Mouse (Mus musculus) urinary bladder, postnatal 25 days (tissue): Measurements from ENCODE around the gene Plppr3.

Source experiments
- DNase-seq: peaks from one replicate; pipeline ENCODE4 v3.0.0; 2022; ENCODE audit warnings: low spot score

Plppr3 gene

GRCm38 (mm10) chr10:79852107-79852789 is 22.2 kb downstream of the Plppr3 start:
- no peak for DNase-seq

DNA sequence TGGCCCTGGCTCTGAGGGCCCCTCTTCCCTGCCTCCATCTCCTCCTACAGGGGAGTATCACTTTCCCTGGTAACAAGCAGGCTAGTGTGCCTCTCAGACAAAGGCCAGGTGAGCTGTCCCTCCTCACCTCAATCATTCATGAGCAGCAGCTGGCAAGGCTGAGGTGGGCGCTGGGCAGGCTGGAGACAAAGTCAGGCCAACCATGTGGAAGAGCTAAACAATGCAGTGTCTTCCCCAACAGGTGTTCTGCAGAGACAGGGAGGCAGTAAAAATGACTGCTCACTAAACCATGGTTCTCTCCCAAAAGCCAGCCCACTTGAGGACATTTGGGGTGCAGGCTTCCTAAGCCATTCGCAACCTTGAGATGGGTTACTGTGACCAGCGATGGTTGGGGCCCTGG is 22.8 kb downstream of the Plppr3 start:
- DNase-seq, result no peak

DNA sequence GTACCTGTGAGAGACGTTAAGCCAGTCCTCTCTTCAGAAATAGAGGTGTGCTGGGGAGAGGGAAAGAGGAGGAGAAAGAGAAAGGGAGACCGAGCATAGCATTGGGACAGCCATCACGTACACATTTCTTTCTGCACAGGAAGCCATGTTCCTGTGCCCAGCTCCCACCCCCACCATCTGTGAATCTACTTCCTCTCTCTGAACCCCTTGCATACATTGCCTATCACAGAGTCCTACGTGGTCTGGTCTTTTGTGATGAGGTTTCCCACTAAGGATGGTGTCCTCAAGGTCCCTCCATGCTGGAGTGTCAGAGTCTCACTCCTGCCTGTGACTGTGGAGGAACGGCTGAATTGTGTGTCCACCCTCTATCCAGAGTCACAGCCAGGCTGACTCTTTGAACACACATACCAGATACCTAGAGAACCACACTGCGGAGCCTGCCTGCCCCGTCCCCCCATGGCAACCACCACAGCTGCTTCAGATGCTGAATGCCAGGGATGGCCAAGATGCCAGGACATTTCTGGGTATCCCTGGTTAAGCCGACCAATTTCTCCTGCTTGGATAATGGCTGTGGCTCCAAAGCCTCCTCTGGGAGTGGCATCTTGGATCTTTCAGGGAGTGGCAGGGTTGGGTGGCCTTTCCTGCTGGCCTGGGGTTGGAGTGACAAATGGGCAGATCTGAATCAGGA is 24.3 kb downstream of the Plppr3 start:
- no peak for DNase-seq

DNA sequence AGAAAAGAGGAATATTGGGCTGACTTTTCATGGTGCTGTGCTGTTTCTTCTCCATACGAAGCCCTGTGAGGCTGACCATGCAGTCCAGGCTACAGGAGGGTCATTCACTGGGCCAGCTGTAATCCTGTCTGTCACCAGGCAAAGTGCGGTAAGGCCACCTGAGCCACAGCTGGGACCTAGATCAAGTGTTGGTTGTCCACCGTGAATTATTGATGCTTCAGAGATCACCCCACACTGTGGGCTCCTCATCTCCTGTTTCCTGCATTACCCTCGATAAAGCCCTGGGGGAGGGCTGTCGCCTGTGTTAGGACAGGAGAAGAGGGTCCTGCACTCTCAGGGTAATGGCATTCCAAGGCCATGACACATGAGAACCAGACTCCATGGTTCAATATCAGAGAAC is 27.9 kb downstream of the Plppr3 start:
- DNase-seq, result no peak

- no peak for DNase-seq
Observed at GRCm38 (mm10) chr10:79843476-79843875, 31.0 kb downstream of the Plppr3 start.

DNA sequence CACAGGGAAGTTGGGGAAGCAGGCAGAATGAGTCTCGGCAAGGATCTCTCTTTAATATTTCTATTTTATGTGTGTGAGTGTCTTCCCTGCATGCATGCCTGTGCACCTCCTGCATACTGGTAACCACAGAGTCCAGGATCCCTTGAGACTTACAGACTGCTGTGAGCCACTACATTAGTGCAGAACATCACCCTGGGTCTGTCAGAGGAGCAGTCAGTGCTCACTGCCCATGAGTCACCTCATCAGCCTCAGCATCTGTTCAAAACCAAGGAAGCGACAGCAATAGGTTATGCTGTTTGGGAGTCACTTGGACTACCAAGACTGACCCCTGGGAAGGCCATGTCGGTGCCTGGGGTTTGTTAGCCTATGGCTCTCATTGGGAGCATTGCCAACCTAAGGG is 32.1 kb downstream of the Plppr3 start:
- no peak for DNase-seq

DNA sequence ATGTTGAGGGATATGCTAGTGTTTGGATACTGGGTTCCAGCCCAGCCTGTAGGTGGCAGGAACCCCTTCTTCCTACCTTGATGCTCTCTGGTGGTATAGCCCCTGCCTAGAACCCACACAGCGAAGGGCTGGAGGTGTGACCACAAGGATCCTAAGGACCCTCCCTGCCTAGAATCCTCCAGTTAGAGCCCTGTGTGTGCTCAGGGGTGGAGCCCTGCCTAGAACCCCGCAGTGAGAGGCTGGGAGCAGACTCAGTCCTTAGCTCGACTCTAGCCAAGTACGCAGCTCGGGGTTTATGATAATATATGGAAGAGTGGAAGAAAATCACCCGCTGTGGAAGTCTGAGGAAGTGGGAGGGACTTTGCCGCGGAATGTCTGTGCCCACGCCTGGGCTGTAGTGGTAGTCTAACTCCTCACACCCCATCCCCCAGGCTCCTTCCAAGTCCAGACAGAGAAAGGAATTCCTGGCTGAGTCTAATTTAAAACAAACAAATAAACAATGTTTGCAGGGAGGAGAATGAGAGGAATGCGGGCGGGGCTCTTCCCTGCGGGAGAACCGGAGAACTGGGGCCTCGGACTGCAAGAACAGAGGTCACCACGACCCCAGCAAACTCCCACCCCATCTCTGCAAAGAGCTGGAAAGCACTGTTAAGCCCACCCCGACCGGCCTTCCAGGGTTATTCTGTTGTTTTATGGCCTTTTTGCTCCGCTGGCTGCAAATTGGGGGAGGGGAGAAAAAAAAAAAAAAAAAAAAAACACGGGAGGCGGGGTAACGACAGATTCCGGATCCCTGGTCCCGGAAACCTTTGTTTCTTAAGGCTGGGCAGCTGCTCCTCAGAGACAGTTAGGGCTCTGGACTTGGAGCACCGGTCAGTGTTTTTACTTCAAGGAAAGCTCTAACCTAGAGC is 33.5 kb downstream of the Plppr3 start:
- peak; percentile 54 for DNase-seq

DNA sequence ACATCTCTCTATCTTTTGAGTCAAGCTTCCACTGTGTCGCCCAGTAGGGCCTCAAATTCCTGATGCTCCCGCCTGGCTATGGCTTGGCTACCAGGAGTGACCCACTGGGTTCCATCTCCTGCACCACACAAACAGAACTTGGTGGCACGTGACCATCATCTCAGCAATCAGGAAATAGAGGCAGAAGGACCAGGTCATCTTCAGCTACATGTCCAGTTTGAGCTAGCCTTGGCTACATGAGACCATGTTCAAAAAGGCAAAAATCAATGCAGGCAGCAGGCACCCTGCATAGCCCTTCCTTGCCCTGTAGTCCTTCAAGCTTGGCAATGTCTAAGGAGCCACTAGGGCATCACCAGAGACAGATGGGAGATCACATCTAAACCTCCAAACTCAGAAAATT is 34.3 kb downstream of the Plppr3 start:
- DNase-seq, result no peak

DNA sequence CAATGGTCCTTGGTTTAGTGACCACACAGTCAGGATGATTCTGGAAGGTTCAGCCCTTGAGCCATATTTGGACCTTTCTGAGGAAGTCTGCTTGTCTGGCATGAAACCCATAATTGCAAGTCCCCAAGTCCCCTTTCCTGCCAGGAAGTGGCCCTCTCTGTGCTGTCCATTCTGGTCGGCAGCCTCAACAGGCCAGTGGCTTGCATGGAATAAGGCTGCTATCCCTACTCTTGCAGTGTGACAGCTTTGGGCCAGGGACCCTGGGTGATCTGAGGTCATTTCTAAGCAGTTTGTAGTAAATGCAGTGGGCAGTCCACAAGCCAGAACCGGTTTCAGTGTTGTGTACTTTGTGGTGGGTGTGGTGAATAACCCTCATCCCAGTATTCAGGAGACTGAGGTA is 36.3 kb downstream of the Plppr3 start:
- DNase-seq, result no peak

GRCm38 (mm10) chr10:79836918-79837317 is 37.5 kb downstream of the Plppr3 start:
- no peak for DNase-seq

- peak; percentile 78 for DNase-seq
Observed at GRCm38 (mm10) chr10:79834769-79835398, 39.5 kb downstream of the Plppr3 start.

GRCm38 (mm10) chr10:79832786-79833181 is 41.6 kb downstream of the Plppr3 start:
- DNase-seq, result no peak

- DNase-seq, result no peak
Observed at GRCm38 (mm10) chr10:79832026-79832785, 42.2 kb downstream of the Plppr3 start.

GRCm38 (mm10) chr10:79831583-79831982 is 42.9 kb downstream of the Plppr3 start:
- no peak for DNase-seq

DNA sequence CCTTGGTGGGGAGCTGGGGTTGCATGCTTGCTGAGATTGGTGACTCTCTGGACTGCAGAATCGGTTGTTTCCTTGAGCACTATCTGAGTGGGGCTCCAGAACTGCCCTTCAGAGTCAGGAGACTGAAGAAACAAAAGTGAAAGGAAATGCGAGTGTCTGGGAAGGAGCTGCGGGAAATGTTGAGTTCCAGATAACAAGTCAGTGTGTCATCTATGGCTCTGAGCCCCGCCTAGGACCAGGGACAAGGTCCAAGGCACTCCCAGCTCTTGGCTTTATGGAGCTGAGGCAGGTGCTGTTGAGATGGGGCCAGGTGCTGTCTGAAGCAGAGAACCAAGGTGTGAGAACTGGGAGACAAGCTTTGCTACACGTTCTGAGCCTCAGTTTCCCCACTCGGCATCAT is 50.0 kb downstream of the Plppr3 start:
- no peak for DNase-seq

DNA sequence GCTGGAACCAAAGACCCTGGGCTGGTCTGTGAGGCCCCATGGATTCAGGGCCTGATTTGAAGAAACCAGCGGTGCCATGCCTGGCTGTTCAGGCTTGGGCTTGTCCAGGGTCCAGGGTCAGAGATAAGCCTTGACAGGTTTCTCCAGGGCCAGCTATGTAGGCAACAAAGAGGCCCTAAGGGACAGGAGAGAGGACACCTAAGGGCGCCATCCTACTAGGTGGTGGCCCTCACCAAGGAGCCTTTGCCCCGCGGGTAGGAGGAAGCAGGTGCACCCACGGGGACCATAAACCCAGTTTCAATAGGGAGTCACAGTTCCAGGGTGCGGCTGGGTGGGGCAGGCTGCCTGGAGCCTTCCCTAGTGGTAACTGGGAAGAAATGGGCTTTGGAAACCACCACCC is 51.4 kb downstream of the Plppr3 start:
- DNase-seq, result no peak

DNA sequence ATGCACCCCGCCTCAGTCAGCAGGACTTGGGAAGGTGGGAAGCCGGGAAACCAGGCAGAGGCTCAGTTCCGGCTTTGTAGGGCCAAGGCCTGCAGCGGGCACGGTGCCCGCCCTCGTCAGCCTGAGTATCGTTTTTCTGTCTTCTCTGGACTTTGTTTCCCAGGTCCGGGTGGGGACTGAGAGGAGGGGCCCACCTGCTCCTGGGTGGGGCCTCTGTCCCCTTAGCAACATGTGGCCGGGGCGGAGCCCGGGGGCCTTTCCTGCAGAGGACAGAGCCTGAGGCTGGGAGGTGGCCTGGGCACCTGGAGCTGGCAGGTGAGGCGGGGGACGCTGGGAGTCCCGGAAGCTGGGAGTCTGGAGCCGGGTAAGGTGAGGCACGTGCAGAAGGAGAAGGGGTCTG is 52.1 kb downstream of the Plppr3 start:
- no peak for DNase-seq

GRCm38 (mm10) chr10:79821731-79822130 is 52.7 kb downstream of the Plppr3 start:
- DNase-seq, result no peak

- DNase-seq, result no peak
Observed at GRCm38 (mm10) chr10:79820782-79821181, 53.7 kb downstream of the Plppr3 start, which contains the start of gene Misp. Gene Misp (plus strand): TSS chr10:79820989.

GRCm38 (mm10) chr10:79820277-79820676 is 54.2 kb downstream of the Plppr3 start:
- no peak for DNase-seq

DNA sequence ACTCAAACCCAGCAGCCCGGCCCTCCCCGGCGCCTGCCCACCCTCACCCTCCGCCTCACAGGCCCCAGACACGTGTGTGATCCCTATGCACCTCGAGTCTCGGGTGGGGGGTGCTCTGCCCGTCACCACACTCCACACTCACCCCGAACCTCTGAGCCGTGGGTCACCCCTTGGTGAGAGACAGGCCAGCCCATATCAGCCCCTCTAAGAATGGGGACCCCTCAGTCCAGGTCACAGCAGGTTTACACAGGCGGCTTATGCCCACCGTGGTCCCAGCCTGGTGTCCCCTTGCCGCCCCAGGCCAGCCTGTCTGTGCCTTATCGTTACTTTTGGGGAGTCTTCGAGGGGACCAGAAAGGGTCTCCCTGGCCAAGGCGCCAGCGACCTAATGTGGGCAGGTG is 54.8 kb downstream of the Plppr3 start:
- no peak for DNase-seq

DNA sequence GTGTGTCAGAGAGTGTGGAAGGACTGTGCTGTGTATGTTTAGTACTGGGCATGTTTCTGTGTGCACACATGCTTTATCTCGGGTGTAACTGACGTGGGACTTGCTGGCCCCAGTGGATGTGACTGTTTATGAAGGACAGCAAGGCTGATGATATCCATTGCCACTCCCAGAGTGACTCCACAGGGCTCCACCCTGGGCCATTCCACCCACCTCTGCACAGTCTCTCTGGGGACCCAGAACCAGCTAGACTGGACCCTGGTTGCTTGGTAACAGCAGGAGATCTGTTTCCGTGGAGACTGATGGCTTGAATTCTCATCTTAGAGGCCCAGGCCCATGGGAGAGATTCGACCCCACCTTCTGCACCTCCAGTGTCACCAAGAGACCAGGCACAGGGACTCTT is 56.2 kb downstream of the Plppr3 start:
- DNase-seq, result no peak
